8 mouse cellular contexts compared by ENCODE assay signal in genomic region chr15:84856006-84856995, GRCm38 (mm10). TPM values are rescaled to one million over a fixed set of nuclear protein-coding genes. Genes with fewer than 3 reads are reported as not detected.
DNase-seq lines count a peak whose midpoint lies in the region; ATAC-seq and TF ChIP-seq lines count a peak whose summit lies in the region.

Gene Phf21b (minus strand): TSS chr15:84856049.

- peaks cover 22% of the 10 kb centered on the region for H3K27me3 ChIP-seq in embryonic facial prominence, embryonic 10.5 days (replicated peaks; ENCODE audit: low read depth, poor library complexity, severe bottlenecking)
- H3K27me3 ChIP-seq in heart, adult 2 months (ENCODE audit: control insufficient read depth, insufficient read depth, low read length): no peaks in the 10 kb centered on the region

- no peaks in the 10 kb centered on the region for H3K9me3 ChIP-seq in embryonic facial prominence, embryonic 10.5 days

- peak within 1 kb of the TSS; percentile 94 for H3K27ac ChIP-seq in embryonic facial prominence, embryonic 10.5 days (replicated peaks)
- peak within 1 kb of the TSS; percentile 89 for H3K27ac ChIP-seq in heart, adult 2 months

- DNase-seq in 3134 (ENCODE audit: extremely low read depth, insufficient read length, low spot score) (peak; percentile 83), liver (peak; percentile 83)
- DNase-seq in adrenal gland, postnatal 14 days: peak; percentile 95
- DNase-seq in embryonic facial prominence, embryonic 10.5 days (ENCODE audit: low spot score): peak; percentile 97
- peak; percentile 91 for DNase-seq in heart, adult 2 months
- peak; percentile 81 to 84 for DNase-seq in kidney, adult 8-10 months
- DNase-seq in spleen, postnatal 36 days (ENCODE audit: low spot score in 2 of 2): peak; percentile 64 to 65

- peak; percentile 70 for ATAC-seq in monocyte, adult 5-6 weeks (replicated peaks; ENCODE audit: insufficient number of reproducible peaks, low FRiP score, low TSS enrichment, poor library complexity, severe bottlenecking)

- peak within 1 kb of the TSS; percentile 92 for H3K9ac ChIP-seq in heart, adult 2 months (ENCODE audit: low read depth, low read length)

- no peak for TF ChIP-seq EP300 in heart, adult 2 months (IDR thresholded peaks at IDR 0.05; ENCODE audit: insufficient read depth, low read depth, low read length)

- no peaks in the 10 kb centered on the region for H3K79me2 ChIP-seq in heart, adult 2 months (replicated peaks; ENCODE audit: control insufficient read depth, insufficient read depth, low read length)

- intact Hi-C loops in heart, adult 2 months (cut with DNase I): loop anchor here (2.0 to 10.0 kb wide), 3 partner anchors 36 to 142 kb away; partner anchors contain the start of gene Nup50

- H3K36me3 ChIP-seq in embryonic facial prominence, embryonic 10.5 days (replicated peaks): no peaks in the 10 kb centered on the region
- no peaks in the 10 kb centered on the region for H3K36me3 ChIP-seq in heart, adult 2 months (ENCODE audit: control insufficient read depth, insufficient read depth, low read length)

- under 1% methylated on average over 76 of the region's 76 CpGs for WGBS in embryonic facial prominence, embryonic 10.5 days
- WGBS in heart, adult 2 months: under 1% methylated on average over 76 of the region's 76 CpGs

- TF ChIP-seq CTCF in heart, adult 2 months (IDR thresholded peaks at IDR 0.05): no peak

- H3K4me1 ChIP-seq in embryonic facial prominence, embryonic 10.5 days: peaks cover 48% of the 10 kb centered on the region
- no peaks in the 10 kb centered on the region for H3K4me1 ChIP-seq in heart, adult 2 months (ENCODE audit: control insufficient read depth, insufficient read depth, low read length)

- peak within 1 kb of the TSS; percentile 85 for H3K4me3 ChIP-seq in embryonic facial prominence, embryonic 10.5 days
- H3K4me3 ChIP-seq in heart, adult 2 months: peak within 1 kb of the TSS; percentile 71

- TF ChIP-seq POLR2A in heart, adult 2 months (IDR thresholded peaks at IDR 0.05; ENCODE audit: insufficient read depth, low read depth, low read length): peak; percentile 61

RNA-seq across cellular contexts. Expression of gene Phf21b, which starts in this region (rescaled TPM):
- total RNA-seq in adrenal gland, postnatal 14 days (2021): 2.3 and 3.6 TPM in 2 replicates
- polyA plus RNA-seq in embryonic facial prominence, embryonic 10.5 days (2016; fragmentation: Nextera tagmentation; extraction: Ambion mirVana): 2.2 and 4.9 TPM in 2 replicates
- total RNA-seq in heart, adult 2 months (2021): 1 to 10 TPM; 1.1 TPM
- polyA plus RNA-seq in heart, adult 2 months (2012; rRNA removed): 3.3 and 4.1 TPM in 2 replicates
- 1.4 to 3.7 TPM (median 2.9 TPM) in 3 replicates for total RNA-seq in monocyte, adult 5-6 weeks (2017)

Comparison
In these comparisons a context has a peak if more than half of its experiments do, and no peak if none do; other contexts are left out.
1. Peak in every context shown above with its lines: DNase-seq, ATAC-seq, H3K4me3 ChIP-seq and H3K27ac ChIP-seq.